Mouse (Mus musculus): Measurements from ENCODE around the gene Stra6.

Stra6 gene

GRCm38 (mm10) chr9:58063531-58063930, at the start of gene Stra6:
TSS of gene Stra6 (plus strand) at chr9:58063788.
- no peak for DNase-seq

DNA sequence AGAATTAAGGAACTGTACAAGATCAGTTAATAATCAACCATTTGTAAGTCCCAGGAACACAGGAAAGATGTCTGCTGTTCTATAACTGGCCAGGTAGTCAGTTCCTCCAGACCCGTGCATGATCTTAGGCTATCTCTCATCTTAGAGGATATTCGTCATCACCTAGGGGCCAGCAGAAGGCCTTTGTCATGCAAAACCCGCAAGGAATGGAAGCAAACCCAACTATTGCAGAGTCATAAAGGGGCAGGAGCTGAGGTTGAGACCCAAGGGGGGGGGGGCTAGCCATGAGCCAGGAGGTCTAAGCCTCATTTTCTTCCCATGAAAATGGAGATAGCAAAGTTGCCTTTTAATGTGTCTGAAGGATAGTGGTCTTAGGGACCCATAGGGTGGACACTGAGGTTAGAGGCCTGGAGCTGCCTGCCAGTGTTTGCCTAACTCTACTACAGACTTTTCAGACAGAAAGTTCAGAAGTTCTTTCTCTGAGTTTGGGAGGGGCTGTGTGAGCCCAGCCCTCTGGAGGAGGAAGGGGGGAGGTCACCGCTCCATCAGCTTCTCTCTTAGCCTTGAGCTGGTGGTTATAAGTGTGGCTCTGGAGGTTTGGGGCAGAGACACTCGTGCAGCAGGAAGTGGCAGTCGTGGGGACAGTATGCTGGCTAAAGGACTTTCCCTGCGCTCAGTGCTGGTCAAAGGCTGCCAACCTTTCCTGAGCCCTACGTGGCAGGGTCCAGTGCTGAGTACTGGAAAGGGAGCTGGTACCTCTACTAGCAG, 49.0 kb upstream of the Stra6 start:
- no peak for DNase-seq

GRCm38 (mm10) chr9:58015856-58016255, 47.7 kb upstream of the Stra6 start:
- DNase-seq = no peak

DNA sequence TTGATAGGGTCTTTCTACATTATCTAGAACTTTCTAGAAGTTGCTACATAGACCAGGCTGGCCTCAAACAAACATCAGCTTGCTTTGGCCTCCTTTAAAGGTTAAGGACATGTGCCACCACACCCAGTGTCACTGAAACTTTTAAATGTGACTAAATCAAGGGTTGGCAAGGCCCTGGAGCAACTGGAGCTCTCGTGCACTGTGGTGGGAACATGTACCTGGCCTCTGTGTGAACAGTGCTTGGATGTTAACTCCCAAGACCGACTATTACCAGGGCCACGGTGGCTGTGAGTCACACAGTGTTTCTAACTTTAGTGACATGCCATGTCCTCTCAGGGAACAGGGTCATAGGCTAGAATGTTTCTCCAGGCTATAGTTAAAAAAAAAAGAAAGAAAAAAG, 46.6 kb upstream of the Stra6 start:
- no peak for DNase-seq

DNA sequence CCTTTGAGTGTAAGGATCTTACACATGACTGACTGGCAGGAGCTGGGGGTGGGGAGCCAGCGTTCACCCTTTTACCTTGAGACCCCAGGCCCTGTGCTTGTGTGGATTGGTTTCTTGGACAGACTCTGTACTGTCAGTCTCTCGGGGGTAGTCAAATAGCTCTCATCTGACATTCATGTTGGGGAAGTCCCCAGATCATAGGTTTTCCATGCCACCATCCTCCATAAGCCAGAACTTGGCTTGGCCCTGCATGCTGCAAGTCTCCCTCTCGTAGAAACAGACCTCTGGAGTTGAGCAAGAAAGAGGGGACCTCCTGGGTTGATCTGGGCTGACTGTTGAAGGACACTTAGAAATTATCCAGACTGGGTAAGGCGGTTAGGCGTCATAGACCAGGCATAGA, 45.2 kb upstream of the Stra6 start:
- no peak for DNase-seq

- no peak for DNase-seq
These were observed 37.6 kb upstream of the Stra6 start for GRCm38 (mm10) chr9:58025995-58026394.

DNA sequence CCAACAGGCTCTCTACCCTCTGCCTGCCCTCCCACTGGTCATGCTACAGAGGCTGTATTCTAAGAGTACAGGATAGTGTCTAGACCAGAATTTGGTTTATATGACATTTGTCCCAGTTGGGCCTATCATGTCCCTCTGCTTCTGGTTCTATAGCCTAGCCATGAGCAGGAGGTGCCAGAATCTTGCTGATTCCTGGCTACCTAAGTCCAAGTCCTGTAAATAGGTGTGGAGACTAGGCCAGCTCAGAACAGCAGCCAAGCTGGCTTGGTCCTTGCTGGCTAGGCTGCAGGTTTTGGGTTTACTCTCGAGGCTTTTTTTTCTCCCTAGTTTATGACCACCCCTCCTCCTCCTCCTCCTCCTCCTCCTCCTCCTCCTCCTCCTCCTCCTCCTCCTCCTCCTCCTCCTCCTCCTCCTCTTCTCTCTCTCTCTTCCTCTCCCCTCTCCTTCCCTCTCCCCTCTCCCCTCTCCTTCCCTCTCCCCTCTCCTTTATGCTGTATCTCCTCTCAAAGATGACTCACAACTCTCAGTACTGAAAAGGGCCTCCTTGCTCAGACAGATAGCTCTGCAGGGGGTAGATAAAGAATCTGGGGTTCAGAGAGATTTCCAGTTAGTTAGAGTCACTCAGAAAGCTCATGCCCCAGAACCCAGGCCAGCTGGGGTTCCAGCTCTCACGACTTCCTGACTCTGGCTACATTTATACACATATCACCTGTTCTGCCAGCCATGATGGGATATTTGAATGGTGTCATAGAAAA, 36.0 kb upstream of the Stra6 start:
- no peak for DNase-seq

DNA sequence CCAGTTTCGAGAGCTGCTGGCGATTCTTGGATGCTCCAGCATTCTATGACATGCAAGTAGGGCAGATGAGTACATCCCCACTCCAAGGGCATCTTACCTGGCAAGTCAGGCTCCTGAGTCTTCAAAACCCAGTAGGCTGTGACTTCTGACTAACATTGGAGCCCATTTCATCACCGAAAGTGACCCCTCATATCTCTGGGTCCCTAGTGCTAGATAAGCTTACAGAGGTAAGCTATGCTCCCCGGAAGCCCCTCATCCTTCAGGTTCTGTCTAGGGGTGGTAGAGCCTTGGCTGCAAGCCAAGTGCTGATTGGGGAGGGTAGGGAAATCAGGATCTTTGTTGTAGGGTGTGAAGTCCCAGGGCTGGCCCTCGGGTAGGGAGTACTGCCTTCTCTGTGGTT, 34.7 kb upstream of the Stra6 start:
- DNase-seq = no peak

DNA sequence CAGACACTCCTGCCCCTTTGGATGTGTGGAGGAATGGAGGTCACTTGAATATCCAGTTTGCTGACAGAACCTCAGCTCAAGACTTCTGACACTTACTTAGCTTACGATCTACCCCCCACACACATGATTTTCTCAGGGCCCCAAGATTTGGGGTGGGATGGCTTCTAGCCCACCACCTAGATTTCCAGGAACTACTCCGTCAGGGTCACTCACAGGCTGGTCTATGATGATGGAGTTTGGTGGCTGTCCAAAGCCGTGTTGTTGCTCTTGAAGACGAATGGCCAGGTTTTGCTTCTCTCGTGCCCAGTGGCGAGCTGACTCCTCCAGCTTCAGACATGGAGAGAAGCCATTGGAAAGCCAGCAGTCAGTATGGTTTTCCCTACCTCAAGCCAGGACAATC, 34.0 kb upstream of the Stra6 start:
- DNase-seq = no peak

GRCm38 (mm10) chr9:58031895-58032294, 31.7 kb upstream of the Stra6 start:
- no peak for DNase-seq

- no peak for DNase-seq
These were observed 28.1 kb upstream of the Stra6 start for GRCm38 (mm10) chr9:58035519-58035918.

DNA sequence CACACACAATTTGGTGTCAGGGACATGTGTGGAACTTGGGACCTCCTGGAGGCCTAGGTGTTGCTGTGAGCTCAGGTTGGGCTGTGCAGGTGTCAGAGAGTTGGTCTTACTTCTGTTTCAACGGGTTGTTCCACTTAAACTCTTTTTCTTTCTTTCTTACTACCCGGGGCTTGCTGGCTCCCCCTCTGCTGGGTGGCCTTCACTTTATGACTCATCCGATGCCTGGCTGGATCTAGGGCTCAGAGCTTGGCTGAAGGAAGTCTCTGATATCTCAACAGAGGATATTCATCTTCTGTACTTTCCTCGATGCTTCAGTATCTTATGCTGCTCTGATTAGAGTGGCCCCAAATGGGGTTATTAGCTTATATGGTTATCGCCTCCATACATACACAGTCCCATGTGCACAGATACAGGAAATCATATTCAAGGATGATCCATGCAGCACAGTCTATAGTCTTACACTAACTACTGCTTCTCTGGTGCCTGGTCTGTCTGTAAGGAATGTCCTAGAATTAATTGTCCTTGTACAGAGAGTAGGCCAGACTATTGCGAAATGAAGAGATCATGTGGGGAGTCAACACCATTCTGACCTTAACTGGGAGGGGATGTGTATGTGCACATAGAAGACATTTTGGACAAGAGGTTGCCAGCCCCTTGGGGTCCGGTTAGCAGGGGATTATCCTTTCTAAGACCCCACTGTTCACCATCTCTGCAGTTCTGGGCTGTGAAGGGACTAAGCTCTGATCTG, 27.5 kb upstream of the Stra6 start:
- no peak for DNase-seq

- no peak for DNase-seq
These were observed 26.6 kb upstream of the Stra6 start for GRCm38 (mm10) chr9:58036961-58037360.

- peak; percentile 78 for DNase-seq
These were observed 25.0 kb upstream of the Stra6 start for GRCm38 (mm10) chr9:58038500-58039168.

GRCm38 (mm10) chr9:58040977-58041376, 22.6 kb upstream of the Stra6 start:
- no peak for DNase-seq

DNA sequence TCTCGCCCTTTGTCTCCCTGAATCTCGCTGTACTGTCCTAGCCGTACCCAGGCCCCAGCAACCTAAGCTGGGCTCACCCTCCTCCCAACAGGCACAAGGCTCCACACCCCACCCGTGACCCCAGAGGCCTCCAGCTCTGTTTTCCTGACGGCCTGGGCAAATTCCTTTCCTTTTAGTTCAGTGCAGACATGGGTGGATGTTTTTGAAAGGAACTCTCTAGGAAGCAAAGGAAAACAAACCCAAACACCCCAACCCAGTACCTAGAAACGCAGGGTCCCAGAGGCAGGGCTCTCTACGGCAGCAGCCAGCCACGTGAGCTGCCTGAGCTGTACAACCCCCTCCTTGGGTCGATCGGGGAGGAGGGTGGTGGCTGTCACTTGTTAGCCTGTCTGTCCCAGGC, 21.2 kb upstream of the Stra6 start:
- DNase-seq = peak; percentile 7

- peak; percentile 7 for DNase-seq
These were observed 20.0 kb upstream of the Stra6 start for GRCm38 (mm10) chr9:58043496-58044017.

GRCm38 (mm10) chr9:58044828-58045227, 18.8 kb upstream of the Stra6 start:
- DNase-seq = no peak

DNA sequence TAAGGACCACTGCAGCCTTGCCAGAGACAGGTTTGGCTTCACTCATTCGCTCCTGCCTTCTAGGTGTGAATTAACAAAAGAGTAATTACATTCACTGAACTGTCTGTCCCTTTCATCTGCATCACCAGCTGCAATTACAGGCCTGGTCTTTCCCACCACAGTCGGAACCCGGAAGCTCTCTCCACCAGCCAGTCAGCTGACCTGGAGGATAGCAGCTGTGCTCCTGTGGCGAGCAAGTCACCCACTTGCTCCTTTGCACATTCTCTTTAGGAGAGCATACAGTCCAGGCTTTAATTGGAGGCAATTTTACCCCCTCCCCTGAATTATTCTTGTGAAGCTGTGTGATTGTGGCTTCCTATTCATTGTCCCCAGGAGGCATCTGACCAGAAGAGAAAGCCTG, 17.9 kb upstream of the Stra6 start:
- DNase-seq = no peak

DNA sequence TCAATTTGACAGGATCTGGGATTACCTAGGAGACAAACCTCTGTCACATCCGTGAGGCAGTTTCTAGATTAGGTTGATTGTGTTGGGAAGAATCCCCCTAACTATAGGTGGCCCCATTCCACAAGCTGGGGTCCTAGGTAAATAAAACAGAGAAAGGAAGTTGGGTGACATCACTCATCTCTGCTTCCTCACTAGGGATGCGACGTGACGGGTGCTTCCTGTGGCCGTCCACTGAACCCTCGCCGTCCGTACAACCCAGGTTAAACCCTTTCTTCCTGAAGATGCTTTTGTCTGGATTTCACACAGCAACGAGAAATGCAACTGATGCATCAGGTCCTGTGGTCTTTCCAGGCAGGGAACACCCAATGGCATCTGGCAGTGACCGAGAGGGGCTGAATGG, 16.5 kb upstream of the Stra6 start:
- DNase-seq = no peak

GRCm38 (mm10) chr9:58048621-58049020, 15.0 kb upstream of the Stra6 start:
- no peak for DNase-seq

DNA sequence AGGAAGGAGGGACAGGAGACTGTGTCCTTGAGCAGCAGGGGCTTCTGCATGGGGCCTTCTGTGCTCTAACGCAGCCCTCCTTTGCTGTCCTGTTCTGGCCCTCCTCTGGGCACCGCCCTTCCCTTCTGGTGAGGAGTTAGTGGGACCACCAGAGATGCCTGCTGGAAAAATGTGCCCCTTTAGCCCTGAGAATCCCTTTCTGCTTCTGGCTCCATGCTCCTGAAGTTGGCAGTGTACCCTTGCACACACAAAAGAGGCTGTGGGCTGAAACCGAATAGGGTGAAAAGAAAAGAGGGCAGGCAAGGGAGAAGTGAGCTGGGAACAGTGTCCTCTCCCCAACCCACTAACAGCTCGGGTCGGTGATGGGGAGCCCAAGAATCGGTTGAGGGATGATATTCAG, 14.4 kb upstream of the Stra6 start:
- no peak for DNase-seq

GRCm38 (mm10) chr9:58049861-58050260, 13.7 kb upstream of the Stra6 start:
- DNase-seq = no peak

Data from lung, postnatal 36 days (tissue).